Mouse (Mus musculus) neutrophil, adult 5-6 weeks (primary cell): ENCODE data around the gene Kri1. TPM values are rescaled to one million over a fixed set of nuclear protein-coding genes. Genes with fewer than 3 reads are reported as not detected.
"Not testable (repeated sequence)": the region's sequence is repeated elsewhere in the genome, so short reads cannot be mapped to it uniquely, and the experiment has no call there.

Experiments used
- ATAC-seq: fragments of 151-379, 151-347 bp; 2 replicates; pipeline ENCODE4 v1.8.0; 2017; ENCODE audit warnings: mild to moderate bottlenecking, moderate TSS enrichment; ENCODE audit not compliant: insufficient number of reproducible peaks, poor library complexity, low FRiP score, severe bottlenecking; ENCODE audit errors: extremely low read depth
- total RNA-seq: library from RNA; stranded (forward); fragments of 200-1000 nt; gene quantifications from 2 replicates; pipeline ENCODE4 v1.2.3, GENCODE M21; 2017

Kri1 gene
- total RNA-seq, 1 experiment from 2014 or later: 175 TPM

GRCm38 (mm10) chr9:21277776-21278175 is 10.0 kb downstream of the Kri1 start:
- no peak for ATAC-seq

- no peak for ATAC-seq
Measured at GRCm38 (mm10) chr9:21276307-21276706, 11.5 kb downstream of the Kri1 start.

DNA sequence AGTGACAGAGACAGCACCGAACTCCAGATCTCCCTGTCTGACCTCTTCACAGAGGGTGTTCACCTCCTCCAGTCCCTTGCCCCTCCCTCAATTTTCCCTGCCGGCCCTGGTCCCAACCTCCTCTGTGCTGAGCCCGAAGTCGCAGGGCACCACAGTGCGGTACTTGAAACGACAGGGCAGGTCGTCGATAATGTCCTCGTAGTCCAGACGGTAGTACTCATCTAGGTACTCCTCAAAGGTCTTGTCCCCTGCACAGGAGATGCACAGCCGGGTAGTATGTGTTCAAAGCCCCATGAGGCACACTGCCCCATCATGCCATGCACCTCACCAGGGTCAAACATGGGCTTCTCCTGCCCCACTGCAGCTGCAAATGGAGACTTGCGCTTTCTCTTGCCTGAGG is 12.0 kb downstream of the Kri1 start:
- no peak for ATAC-seq

DNA sequence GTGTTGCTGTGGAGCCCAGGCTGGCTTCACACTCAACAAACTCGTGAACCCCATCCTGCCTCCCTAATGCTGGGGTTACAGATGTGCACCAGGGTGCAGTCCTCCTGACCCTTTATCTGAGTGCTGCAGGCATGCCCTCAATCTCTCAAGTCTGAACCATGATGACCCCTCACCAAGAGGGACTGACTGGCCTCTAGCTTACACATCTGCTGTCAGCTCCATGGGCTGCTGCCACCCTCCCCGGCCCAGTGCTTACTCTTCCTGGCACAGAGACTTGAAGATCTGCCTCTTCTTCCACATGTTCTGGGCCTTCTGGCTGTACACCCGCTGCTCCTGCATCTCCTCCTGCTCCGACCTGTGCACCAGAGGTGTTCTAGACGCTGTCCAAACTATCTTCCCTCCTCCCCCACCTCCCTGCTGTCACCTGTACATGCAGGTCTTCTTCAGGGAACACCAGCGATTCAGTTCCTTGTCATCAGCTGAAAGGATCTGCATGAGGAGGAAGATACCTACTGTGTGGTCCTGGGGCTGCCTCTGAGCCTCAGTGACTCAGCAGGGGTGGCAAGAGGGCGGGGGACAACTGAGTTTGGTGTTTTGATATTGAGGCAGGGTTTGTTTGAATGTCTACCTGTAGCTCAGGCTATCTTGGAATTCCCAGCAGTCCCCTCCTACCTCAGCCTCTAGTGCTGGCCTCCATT is 12.6 kb downstream of the Kri1 start:
- ATAC-seq: no peak

GRCm38 (mm10) chr9:21274336-21274735 is 13.4 kb downstream of the Kri1 start:
- ATAC-seq: no peak

DNA sequence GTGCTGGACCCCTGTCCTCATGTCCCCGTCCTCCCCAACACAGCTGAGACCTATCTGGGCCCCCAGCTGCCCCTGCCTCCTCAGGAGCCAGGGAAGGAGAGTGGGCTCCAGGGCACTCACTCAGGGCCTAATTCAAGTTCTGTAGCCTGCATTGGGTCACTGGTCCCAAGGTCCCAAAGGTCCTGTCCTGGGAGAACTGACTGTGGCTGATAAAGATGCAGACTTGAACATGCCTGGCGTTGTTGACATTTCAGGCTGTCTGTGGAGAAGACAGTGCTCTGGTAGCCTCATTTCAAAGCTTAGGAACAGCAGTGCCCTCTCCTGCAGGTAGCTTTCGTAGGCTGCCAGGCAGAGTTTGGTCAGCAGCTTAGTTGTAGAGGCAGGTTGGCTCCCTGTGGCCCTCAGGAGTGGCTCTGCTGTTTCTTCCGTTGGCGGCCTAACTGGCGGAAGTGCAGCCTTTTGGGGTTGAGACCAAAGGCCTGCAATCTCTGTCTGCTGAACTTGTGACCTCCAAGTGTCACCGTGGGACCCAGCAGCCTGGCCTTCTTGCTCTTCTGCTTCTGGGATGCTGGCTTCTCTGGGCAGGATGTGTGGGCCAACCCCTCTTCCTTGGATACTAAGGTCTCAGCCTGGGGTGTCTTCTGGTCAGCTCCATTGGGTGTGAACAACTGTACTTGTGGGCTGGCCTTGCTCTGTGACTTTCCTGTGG is 14.1 kb downstream of the Kri1 start:
- no peak for ATAC-seq

DNA sequence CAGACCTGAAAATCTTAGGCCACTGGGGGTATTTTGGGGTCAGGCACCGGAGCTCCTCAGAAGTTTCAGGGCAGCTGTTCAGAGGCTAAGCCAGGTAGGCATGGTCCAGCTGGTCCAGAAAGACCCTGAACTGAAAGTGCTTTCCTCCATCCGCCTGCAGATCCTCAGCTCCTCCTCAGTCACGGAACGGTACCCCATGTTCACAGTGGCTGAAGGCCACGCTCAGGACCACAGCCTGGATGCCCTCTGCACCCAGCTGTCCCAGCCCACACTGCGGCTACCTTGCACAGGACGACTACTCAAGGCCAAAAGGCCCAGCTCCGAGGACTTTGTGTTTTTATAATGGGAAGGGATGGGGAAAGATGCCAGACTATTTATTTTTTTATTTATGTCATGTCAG is 14.7 kb downstream of the Kri1 start:
- no peak for ATAC-seq

- no peak for ATAC-seq
Measured at GRCm38 (mm10) chr9:21272391-21272790, 15.4 kb downstream of the Kri1 start.

- not testable (repeated sequence) for ATAC-seq
Measured at GRCm38 (mm10) chr9:21269590-21269989, 18.2 kb downstream of the Kri1 start.

GRCm38 (mm10) chr9:21268305-21268704 is 19.5 kb downstream of the Kri1 start:
- ATAC-seq: no peak

- no peak for ATAC-seq
Measured at GRCm38 (mm10) chr9:21266889-21267288, 20.9 kb downstream of the Kri1 start.

DNA sequence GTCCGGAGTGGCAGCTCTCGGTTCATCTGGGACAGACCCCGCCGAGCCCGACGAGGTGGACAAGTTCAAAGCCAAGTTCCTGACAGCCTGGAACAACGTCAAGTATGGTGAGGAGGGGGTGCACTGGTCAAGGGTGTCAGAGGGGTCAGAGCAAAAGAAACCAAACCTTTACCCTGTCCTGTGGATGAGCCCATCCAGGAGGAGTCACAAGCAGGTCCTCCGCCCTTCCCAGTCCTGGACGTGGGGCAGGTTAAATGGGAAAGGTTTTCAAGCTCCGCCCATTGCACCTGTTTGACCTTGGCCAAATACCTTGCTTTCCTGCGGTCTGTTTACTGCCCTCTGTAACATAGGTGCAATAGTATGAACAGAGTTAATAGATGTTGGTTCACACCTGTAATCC is 22.2 kb downstream of the Kri1 start:
- ATAC-seq: no peak

DNA sequence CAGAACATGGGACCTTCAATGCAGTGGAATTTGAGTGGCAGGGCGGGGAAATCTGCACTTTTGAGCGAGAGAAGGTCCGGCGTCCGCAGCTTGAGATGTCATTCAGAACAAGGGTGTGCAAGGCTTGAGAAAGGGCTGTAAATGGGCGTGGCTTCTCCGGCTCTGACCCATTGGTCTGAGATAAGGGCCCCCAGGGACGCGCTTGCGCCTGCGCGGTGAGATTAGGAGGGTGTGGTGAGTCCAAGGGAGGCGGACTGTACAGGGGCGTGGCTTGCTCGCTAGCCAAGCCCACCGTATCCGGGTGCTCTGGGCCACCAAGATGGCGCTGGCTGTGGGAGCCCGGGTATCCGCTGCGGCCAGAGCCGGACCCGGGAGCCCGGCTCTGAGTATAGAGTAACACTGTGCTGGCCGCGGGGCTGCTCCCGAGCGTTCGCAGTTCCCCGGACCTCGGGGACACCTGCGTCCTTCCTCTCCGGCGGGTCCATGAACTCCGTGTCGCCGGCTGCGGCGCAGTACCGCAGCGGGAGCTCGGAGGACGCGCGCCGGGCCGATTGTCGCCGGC is 22.7 kb downstream of the Kri1 start, which contains the start of gene Atg4d:
TSS of gene Atg4d (plus strand) at position 294 of the 562 bp plus-strand sequence.
- peak; percentile 96 for ATAC-seq

- no peak for ATAC-seq
Measured at GRCm38 (mm10) chr9:21264272-21264999, 23.3 kb downstream of the Kri1 start.

DNA sequence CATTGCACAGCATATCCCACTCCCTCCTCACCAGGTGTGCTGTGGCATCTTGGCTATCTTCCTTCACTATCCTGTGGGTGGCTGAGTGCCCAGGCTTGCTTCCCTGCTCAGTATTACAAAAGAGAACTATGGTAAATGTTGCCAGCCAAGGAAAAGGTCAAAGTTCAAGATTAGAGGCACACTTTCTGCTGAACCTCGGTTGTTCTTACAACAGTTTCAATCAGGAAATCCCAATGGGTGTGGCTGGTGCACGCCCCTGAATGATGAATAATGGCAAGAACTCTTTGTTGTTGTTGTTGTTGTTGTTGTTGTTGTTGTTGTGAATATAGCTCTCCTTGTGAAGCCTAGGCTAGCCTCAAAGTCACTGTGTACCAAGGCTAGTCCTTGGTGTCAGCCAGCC is 25.9 kb downstream of the Kri1 start:
- no peak for ATAC-seq

GRCm38 (mm10) chr9:21260491-21261040 is 27.2 kb downstream of the Kri1 start:
- no peak for ATAC-seq

- ATAC-seq: not testable (repeated sequence)
Measured at GRCm38 (mm10) chr9:21256349-21256748, 31.4 kb downstream of the Kri1 start.

GRCm38 (mm10) chr9:21254690-21255089 is 33.1 kb downstream of the Kri1 start:
- no peak for ATAC-seq

DNA sequence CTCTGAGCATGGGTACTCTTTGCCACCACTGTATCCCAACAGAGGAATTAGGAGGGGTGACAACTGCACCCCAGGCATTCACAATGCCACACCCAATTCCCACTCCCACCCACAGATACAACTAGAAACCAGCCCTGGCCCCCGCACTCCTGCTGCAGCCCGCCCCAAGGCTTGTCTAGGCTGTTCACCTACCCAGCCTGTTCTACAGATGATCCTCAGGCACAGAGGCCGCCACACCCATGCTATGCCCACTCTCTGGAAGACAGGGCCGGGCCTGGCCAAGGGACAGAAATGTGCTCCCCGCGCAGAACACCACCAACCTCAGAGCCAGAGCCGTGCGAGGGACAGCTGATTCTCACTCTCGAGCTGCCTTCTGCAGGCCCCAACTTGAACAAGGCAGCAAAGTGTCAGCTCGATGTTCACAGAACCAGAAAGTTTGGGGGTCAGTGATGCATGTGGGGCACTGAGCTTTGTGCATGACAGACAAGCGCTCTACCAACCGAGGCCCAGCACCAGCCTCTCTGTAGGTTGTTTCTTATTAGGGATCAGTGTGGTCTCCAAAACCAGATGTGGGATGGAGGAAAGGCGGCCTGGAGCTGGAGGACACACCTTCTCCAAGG is 36.5 kb downstream of the Kri1 start:
- ATAC-seq: no peak
